10 mouse cellular contexts compared by ENCODE assay signal in genomic region chr9:59254716-59255421, GRCm38 (mm10). TPM values are rescaled to one million over a fixed set of nuclear protein-coding genes. Genes with fewer than 3 reads are reported as not detected.
DNase-seq lines count a peak whose midpoint lies in the region; ATAC-seq lines count a peak whose summit lies in the region.
"Had no signal": no experiment of that assay in that cellular context is flagged by ENCODE, and none has a peak within 500 bp of the region (broad histone marks: within the 10 kb centered on the region; RNA-seq: fewer than 3 reads in every experiment).

No protein-coding gene starts in this region.

- no peak overlapping the region for H3K4me3 ChIP-seq in kidney, embryonic 14.5 days (ENCODE audit: low read length)

- H3K27ac ChIP-seq in kidney, embryonic 14.5 days (ENCODE audit: low read depth, low read length) = no peak overlapping the region
- H3K27ac ChIP-seq: liver, embryonic 14.5 days had no signal

- 74% methylated on average over 5 of the region's 5 CpGs for WGBS in kidney, embryonic 14.5 days

- peak; percentile 28 for DNase-seq in embryo, embryonic 11 days
- DNase-seq in embryo, embryonic 10 days (ENCODE audit: low spot score) = no peak
- peak; percentile 14 for DNase-seq in kidney, adult 9 months
- peak; percentile 24 for DNase-seq in adrenal gland, adult 8-10 months
- peak; percentile 39 for DNase-seq in retina, embryonic 14.5 days (ENCODE audit: low spot score)
- no peak for DNase-seq in urinary bladder, postnatal 4 days (ENCODE audit: low spot score in 2 of 2)
- DNase-seq: cerebellum, postnatal 10 days had no signal

- ATAC-seq in kidney, embryonic 14.5 days (ENCODE audit: low FRiP score, low TSS enrichment) = no peak
- no peak for ATAC-seq in megakaryocyte, adult 5-6 weeks (ENCODE audit: poor library complexity, severe bottlenecking)

- H3K27me3 ChIP-seq in kidney, embryonic 14.5 days (ENCODE audit: control insufficient read depth, insufficient read depth, low read length) = no peaks in the 10 kb centered on the region

- no peaks in the 10 kb centered on the region for H3K9me3 ChIP-seq in kidney, embryonic 14.5 days (ENCODE audit: control insufficient read depth, low read length)

- no peaks in the 10 kb centered on the region for H3K36me3 ChIP-seq in kidney, embryonic 14.5 days (ENCODE audit: control insufficient read depth, insufficient read depth, low read length)

- H3K4me1 ChIP-seq in kidney, embryonic 14.5 days (ENCODE audit: control insufficient read depth, insufficient read depth, low read length) = peaks cover 5% of the 10 kb centered on the region; the same call in 1 of the 2 replicates

- H3K4me2 ChIP-seq in kidney, embryonic 14.5 days (replicated peaks; ENCODE audit: low read depth, low read length) = no peak overlapping the region

- no peak overlapping the region for H3K9ac ChIP-seq in kidney, embryonic 14.5 days (ENCODE audit: low read depth, low read length)
- H3K9ac ChIP-seq: liver, embryonic 14.5 days had no signal

RNA-seq across cellular contexts. Expression of gene Adpgk, which starts 36.5 kb away (rescaled TPM):
- polyA plus RNA-seq in kidney, embryonic 14.5 days (2014; fragmentation: Nextera tagmentation; extraction: Ambion mirVana) = 34.9 and 45.5 TPM in 2 replicates
- total RNA-seq in adrenal gland, adult 8-10 months (2022) = 10 to 100 TPM; 30.6 to 33.5 (median 31.2) TPM
- 199 and 247 TPM in 2 replicates for total RNA-seq in megakaryocyte, adult 5-6 weeks (2015)
- total RNA-seq in megakaryocyte, adult 5-6 weeks (2017) = 176 and 232 TPM in 2 replicates

Comparison
In these comparisons a context has a peak if more than half of its experiments do, and no peak if none do; other contexts are left out.
1. DNase-seq: peak in embryo, embryonic 11 days (single experiment), kidney, adult 9 months (single experiment), adrenal gland, adult 8-10 months (single experiment) and retina, embryonic 14.5 days (single experiment); none in embryo, embryonic 10 days (single experiment) and urinary bladder, postnatal 4 days (0 of 2).
2. RNA of gene Adpgk, which starts 36.5 kb away (total RNA-seq): 176 to 247 TPM in megakaryocyte, adult 5-6 weeks; 30.6 to 33.5 TPM in adrenal gland, adult 8-10 months; every median in the first group is over 4 times any median in the second.